Mouse (Mus musculus): ENCODE results near the gene Lax1. TPM values are rescaled to one million over a fixed set of nuclear protein-coding genes. Genes with fewer than 3 reads are reported as not detected.
A peak's percentile ranks its signal among the peaks of the same experiment; 100 is the strongest.
"Not testable (repeated sequence)": the region's sequence is repeated elsewhere in the genome, so short reads cannot be mapped to it uniquely, and the experiment has no call there.

The Lax1 gene
- total RNA-seq, 2 experiments from 2014 or later = 0.35 to 3.5 TPM

- no peak for DNase-seq
These were observed 1.1 kb upstream of the Lax1 start for GRCm38 (mm10) chr1:133691046-133691445.

GRCm38 (mm10) chr1:133688301-133688700 is 1.6 kb downstream of the Lax1 start:
- no peak for DNase-seq

- peak; percentile 76 to 91 for DNase-seq
These were observed 4.0 kb downstream of the Lax1 start for GRCm38 (mm10) chr1:133685749-133686519.

GRCm38 (mm10) chr1:133671801-133672200 is 18.1 kb downstream of the Lax1 start:
- DNase-seq = no peak

- DNase-seq = no peak
These were observed 18.6 kb downstream of the Lax1 start for GRCm38 (mm10) chr1:133671266-133671665.

DNA sequence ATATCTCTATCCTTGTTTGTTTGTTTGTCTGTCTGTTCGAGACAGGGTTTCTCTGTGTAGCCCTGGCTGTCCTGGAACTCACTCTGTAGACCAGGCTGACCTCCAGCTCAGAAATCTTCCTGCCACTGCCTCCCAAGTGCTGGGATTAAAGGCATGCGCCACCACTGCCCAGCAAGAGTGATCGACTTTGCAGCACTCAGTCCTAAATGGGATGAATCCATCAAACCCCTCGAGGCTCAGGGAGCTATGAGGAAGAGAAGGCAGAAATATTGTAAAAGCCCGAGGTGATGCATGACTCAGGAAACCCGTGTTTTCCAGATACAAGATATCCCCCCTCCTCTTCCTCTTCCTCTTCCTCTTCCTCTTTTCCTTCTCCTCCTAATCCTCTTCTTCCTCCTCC is 19.1 kb downstream of the Lax1 start:
- DNase-seq = no peak

DNA sequence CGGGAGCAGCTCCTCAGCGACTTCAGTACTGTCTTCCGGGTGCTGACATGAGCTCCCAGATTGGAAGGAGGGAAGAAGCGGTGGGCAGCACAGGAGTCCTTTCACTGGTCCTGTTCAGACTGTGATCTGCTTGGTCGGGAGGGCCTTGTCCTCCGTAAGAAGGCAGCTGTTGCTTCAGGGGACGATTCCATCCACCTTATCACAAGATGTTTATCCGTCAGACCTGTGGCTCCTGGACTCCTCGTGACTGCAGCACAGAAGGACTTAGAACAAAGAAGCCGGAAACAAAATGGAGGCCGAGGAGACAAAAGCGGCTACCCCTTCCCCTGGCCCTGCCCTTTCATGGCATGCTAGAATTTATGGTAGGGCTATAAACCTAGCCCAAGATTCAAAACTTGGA is 19.7 kb downstream of the Lax1 start:
- no peak for DNase-seq

DNA sequence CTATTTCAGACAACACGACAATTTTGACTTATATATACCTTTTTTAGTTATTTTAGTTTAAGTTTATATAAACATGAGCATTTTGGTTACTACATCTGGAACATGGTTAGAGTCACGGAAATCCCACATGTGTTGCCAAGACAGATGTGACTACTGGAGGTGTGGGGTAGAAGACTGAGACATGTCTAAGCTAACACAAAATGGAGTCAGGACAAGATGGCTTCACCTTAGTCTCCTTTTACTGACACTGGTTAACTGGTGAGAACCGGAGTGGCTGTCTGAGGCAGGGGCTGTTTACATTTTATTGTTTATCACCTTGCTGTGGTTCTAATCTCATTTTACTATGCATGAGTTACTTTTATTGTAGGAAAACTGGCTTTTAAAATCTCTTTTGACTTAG is 21.3 kb downstream of the Lax1 start:
- DNase-seq = no peak

- DNase-seq = no peak
These were observed 22.2 kb downstream of the Lax1 start for GRCm38 (mm10) chr1:133667721-133668120.

DNA sequence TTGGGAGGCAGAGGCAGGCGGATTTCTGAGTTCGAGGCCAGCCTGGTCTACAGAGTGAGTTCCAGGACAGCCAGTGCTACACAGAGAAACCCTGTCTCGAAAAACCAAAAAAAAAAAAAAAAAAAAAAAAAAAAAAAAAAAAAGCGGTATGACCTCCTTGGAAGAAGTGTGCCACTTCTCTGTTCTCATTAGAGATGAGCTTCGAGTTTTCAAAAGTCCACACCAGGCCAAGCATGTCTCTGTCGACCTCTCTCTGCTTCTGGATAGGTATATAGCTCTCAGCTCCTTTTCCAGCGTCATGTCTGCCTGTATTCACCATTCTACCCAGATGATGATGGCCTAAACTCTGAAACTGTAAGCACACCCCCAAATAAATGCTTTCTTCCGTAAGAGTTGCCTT is 24.2 kb downstream of the Lax1 start:
- DNase-seq = not testable (repeated sequence)

- no peak for DNase-seq
These were observed 25.5 kb downstream of the Lax1 start for GRCm38 (mm10) chr1:133664203-133664970.

- no peak for DNase-seq
These were observed 26.5 kb downstream of the Lax1 start for GRCm38 (mm10) chr1:133663427-133663826.

DNA sequence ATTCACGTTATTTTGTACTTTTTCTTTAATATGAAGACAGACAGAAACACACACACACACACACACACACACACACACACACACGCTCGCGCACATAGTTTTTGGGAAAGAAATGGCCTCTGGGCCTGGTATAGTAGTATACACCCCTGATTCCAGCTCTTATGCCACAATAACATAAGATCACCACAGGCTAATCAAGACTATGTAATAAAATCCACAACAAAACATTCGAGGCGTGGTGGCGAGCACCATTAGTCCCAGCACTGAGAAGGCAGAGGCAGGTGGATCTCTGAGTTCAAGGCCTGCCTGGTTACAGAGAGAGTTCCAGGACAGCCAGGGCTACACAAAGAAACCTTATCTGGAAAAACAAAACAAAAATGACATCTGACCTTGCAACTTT is 27.0 kb downstream of the Lax1 start:
- no peak for DNase-seq

DNA sequence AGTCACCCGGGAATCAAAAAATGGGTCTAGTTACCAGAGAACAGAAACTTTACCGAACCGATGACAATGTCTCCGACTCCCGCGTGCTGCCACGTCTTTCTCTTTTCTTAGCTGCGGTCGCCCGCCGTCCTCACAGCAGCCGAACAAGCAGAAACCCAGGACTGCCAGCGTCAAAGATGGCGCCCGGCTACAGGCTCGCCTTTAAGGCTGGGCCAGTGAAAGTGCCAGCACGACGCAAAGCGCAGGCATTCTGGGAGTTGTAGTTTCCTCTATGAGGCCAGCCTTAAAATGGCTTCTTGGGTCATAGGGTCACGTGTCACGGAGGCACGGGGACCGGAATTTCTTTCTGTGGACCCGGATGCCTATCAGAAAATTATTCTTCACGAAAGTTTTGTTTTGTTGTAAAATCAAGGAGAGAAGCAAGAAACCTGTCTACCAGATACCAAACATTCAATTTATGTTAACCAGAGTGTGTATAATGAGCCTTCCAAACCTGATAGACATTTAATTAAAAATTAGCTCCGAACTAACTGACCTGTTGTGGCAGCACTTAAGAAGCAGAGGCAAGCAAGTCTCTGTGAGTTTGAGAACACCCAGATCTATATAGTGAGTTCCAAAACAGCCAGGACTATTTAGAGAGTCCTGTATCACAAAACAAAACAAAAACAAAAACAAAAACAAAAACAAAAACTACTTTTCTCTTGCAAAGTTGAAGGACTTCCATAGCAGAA is 28.5 kb downstream of the Lax1 start, which contains the start of gene Gm38394:
Gene Gm38394, minus strand, starts transcription at position 116 of the 731 bp plus-strand sequence.
- peak; percentile 94 to 96 for DNase-seq

- peak; percentile 78 to 81 for DNase-seq
These were observed 29.3 kb downstream of the Lax1 start, which contains the start of gene Zbed6 for GRCm38 (mm10) chr1:133660466-133661202. Zbed6 (minus strand) TSS chr1:133660885.

GRCm38 (mm10) chr1:133658878-133659277 is 31.0 kb downstream of the Lax1 start:
- DNase-seq = peak in 1 of 2 experiments; percentile 30

GRCm38 (mm10) chr1:133656811-133657210 is 33.1 kb downstream of the Lax1 start:
- no peak for DNase-seq

GRCm38 (mm10) chr1:133653033-133653432 is 36.9 kb downstream of the Lax1 start:
- no peak for DNase-seq

DNA sequence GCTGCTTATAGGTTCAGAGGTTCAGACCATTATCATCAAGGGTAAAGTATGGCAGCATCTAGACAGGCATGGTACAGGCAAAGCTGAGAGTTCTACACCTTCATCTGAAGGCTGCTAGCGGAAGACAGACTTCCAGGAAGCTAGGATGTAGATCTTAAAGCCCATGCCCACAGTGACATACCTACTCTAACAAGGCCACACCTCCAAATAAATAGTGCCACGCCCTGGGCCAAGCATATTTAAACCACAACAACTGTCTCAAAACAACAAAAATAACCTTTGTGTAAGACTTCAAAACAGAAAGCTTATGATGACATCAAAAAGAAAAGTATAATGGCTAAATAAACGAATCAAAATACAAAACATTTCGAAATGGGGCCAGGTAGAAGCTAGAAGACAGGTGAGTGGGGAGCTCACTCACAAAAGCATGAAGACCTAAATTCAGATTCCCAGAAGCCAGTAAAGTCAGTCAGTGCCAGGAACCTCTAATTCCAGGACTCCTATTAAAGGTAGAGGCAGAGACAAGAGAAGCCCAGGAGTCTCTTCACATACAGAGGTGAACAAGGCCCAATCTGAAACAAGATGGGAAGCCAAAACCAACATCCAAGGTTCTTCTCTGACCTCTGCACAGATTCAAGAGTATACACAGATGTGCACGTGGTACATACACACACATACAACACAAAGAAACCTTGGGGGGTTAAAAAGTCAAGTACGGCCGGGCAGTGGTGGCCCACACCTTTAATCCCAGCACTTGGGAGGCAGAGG is 39.4 kb downstream of the Lax1 start:
- no peak for DNase-seq

GRCm38 (mm10) chr1:133645652-133646051 is 44.3 kb downstream of the Lax1 start:
- no peak for DNase-seq

- DNase-seq = no peak
These were observed 48.7 kb downstream of the Lax1 start for GRCm38 (mm10) chr1:133641163-133641562.

All from heart, adult 18-20 months (tissue).